Mouse (Mus musculus): ENCODE measurements around the gene Kdm2b. TPM values are rescaled to one million over a fixed set of nuclear protein-coding genes. Genes with fewer than 3 reads are reported as not detected.

Gene Kdm2b
- total RNA-seq (2021), result 10 to 100 TPM; 35.0 to 36.7 TPM
- long read RNA-seq, experiment 1, full-length matches to known transcripts, result 9 of 24 reads
- long read RNA-seq, experiment 1, partial matches to known transcripts, result 7 of 24 reads
- long read RNA-seq, experiment 1, other reads (novel, unspliced or antisense), result 8 of 24 reads
- long read RNA-seq, experiment 2, full-length matches to known transcripts, result 8 of 28 reads
- long read RNA-seq, experiment 2, partial matches to known transcripts, result 7 of 28 reads
- long read RNA-seq, experiment 2, other reads (novel, unspliced or antisense), result 13 of 28 reads

- no peak for TF ChIP-seq CTCF (conservative IDR thresholded peaks at IDR 0.05)
- Histone ChIP-seq H3K27ac (peak within 1 kb of the TSS; percentile 94), H3K4me3 (peak within 1 kb of the TSS; percentile 82)
- DNase-seq (ENCODE audit: low spot score in 2 of 2), result no peak
Observed at GRCm38 (mm10) chr5:122989551-122990330, at the start of gene Kdm2b. Gene Kdm2b (minus strand): TSS chr5:122989823.

GRCm38 (mm10) chr5:123039120-123039752, 49.6 kb upstream of the Kdm2b start:
- H3K27ac ChIP-seq, result no peak overlapping the region
- TF ChIP-seq CTCF (conservative IDR thresholded peaks at IDR 0.05), result no peak
- H3K4me3 ChIP-seq, result peak overlapping the region; percentile 45
- no peak for DNase-seq (ENCODE audit: low spot score in 2 of 2)

- H3K4me3 ChIP-seq, result no peak overlapping the region
- no peak for TF ChIP-seq CTCF (conservative IDR thresholded peaks at IDR 0.05)
- no peak for DNase-seq (ENCODE audit: low spot score in 2 of 2)
Observed at GRCm38 (mm10) chr5:123038115-123038514, 48.5 kb upstream of the Kdm2b start.

GRCm38 (mm10) chr5:123035564-123035963, 45.9 kb upstream of the Kdm2b start:
- Histone ChIP-seq H3K27ac (no peak overlapping the region), H3K4me3 (no peak overlapping the region)
- no peak for DNase-seq (ENCODE audit: low spot score in 2 of 2)
- TF ChIP-seq CTCF (conservative IDR thresholded peaks at IDR 0.05), result no peak

More at GRCm38 (mm10) chr5:123038115-123038514, 48.5 kb upstream of the Kdm2b start:
- H3K27ac ChIP-seq, result no peak overlapping the region

- TF ChIP-seq CTCF (conservative IDR thresholded peaks at IDR 0.05), result no peak
- DNase-seq (ENCODE audit: low spot score in 2 of 2), result no peak
- Histone ChIP-seq H3K4me3 (no peak overlapping the region), H3K27ac (no peak overlapping the region)
Observed at GRCm38 (mm10) chr5:123035089-123035488, 45.5 kb upstream of the Kdm2b start.

- no peak for TF ChIP-seq CTCF (conservative IDR thresholded peaks at IDR 0.05)
Observed at GRCm38 (mm10) chr5:123033646-123034160, 44.1 kb upstream of the Kdm2b start.

GRCm38 (mm10) chr5:123031312-123031711, 41.7 kb upstream of the Kdm2b start:
- H3K27ac ChIP-seq, result no peak overlapping the region
- TF ChIP-seq CTCF (conservative IDR thresholded peaks at IDR 0.05), result peak; percentile 28
- H3K4me3 ChIP-seq, result no peak overlapping the region
- no peak for DNase-seq (ENCODE audit: low spot score in 2 of 2)

More at GRCm38 (mm10) chr5:123033646-123034160, 44.1 kb upstream of the Kdm2b start:
- no peak overlapping the region for H3K27ac ChIP-seq
- no peak for DNase-seq (ENCODE audit: low spot score in 2 of 2)
- no peak overlapping the region for H3K4me3 ChIP-seq

GRCm38 (mm10) chr5:123029729-123030128, 40.1 kb upstream of the Kdm2b start:
- no peak for TF ChIP-seq CTCF (conservative IDR thresholded peaks at IDR 0.05)
- Histone ChIP-seq H3K4me3 (no peak overlapping the region), H3K27ac (no peak overlapping the region; the same call in 1 of the 2 replicates)
- DNase-seq (ENCODE audit: low spot score in 2 of 2), result no peak

- TF ChIP-seq CTCF (conservative IDR thresholded peaks at IDR 0.05), result no peak
Observed at GRCm38 (mm10) chr5:123027436-123027835, 37.8 kb upstream of the Kdm2b start.

GRCm38 (mm10) chr5:123026414-123026813, 36.8 kb upstream of the Kdm2b start:
- no peak for TF ChIP-seq CTCF (conservative IDR thresholded peaks at IDR 0.05)
- Histone ChIP-seq H3K27ac (no peak overlapping the region), H3K4me3 (no peak overlapping the region)
- no peak for DNase-seq (ENCODE audit: low spot score in 2 of 2)

More at GRCm38 (mm10) chr5:123027436-123027835, 37.8 kb upstream of the Kdm2b start:
- no peak overlapping the region for H3K27ac ChIP-seq
- no peak for DNase-seq (ENCODE audit: low spot score in 2 of 2)
- no peak overlapping the region for H3K4me3 ChIP-seq

GRCm38 (mm10) chr5:123024965-123025573, 35.4 kb upstream of the Kdm2b start:
- no peak overlapping the region for H3K4me3 ChIP-seq
- no peak for TF ChIP-seq CTCF (conservative IDR thresholded peaks at IDR 0.05)
- no peak for DNase-seq (ENCODE audit: low spot score in 2 of 2)

GRCm38 (mm10) chr5:123024312-123024711, 34.7 kb upstream of the Kdm2b start:
- Histone ChIP-seq H3K27ac (no peak overlapping the region), H3K4me3 (no peak overlapping the region)
- no peak for DNase-seq (ENCODE audit: low spot score in 2 of 2)
- no peak for TF ChIP-seq CTCF (conservative IDR thresholded peaks at IDR 0.05)

More at GRCm38 (mm10) chr5:123024965-123025573, 35.4 kb upstream of the Kdm2b start:
- peak overlapping the region; percentile 18; the same call in 1 of the 2 replicates for H3K27ac ChIP-seq
